ENCODE assay signal across 13 mouse cellular contexts in genomic region chr2:144133806-144134574, GRCm38 (mm10).
DNase-seq lines count a peak whose midpoint lies in the region; ATAC-seq and TF ChIP-seq lines count a peak whose summit lies in the region.
"Had no signal": no experiment of that assay in that cellular context is flagged by ENCODE, and none has a peak within 500 bp of the region (broad histone marks: within the 10 kb centered on the region; RNA-seq: fewer than 3 reads in every experiment).

No protein-coding gene starts in this region.

- no peaks in the 10 kb centered on the region for H3K4me1 ChIP-seq in lung, embryonic 14.5 days (ENCODE audit: insufficient read depth)
- H3K4me1 ChIP-seq in embryonic facial prominence, embryonic 13.5 days = peaks cover 12% of the 10 kb centered on the region
- peaks cover 16% of the 10 kb centered on the region; the same call in 1 of the 2 replicates for H3K4me1 ChIP-seq in limb, embryonic 14.5 days (ENCODE audit: control insufficient read depth, insufficient read depth, low read length)

- H3K27ac ChIP-seq in lung, embryonic 14.5 days (ENCODE audit: low read depth) = peak overlapping the region; percentile 76; the same call in 1 of the 2 replicates
- peak overlapping the region; percentile 22; the same call in 1 of the 2 replicates for H3K27ac ChIP-seq in embryonic facial prominence, embryonic 13.5 days
- H3K27ac ChIP-seq in limb, embryonic 14.5 days (replicated peaks; ENCODE audit: low read depth, low read length) = peak overlapping the region; percentile 82
- H3K27ac ChIP-seq: left cerebral cortex, adult 2 months had no signal

- H3K36me3 ChIP-seq in lung, embryonic 14.5 days (ENCODE audit: insufficient read depth) = no peaks in the 10 kb centered on the region
- H3K36me3 ChIP-seq in embryonic facial prominence, embryonic 13.5 days = no peaks in the 10 kb centered on the region
- no peaks in the 10 kb centered on the region for H3K36me3 ChIP-seq in limb, embryonic 14.5 days (ENCODE audit: control insufficient read depth, insufficient read depth, low read length)

- no peaks in the 10 kb centered on the region for H3K27me3 ChIP-seq in lung, embryonic 14.5 days (ENCODE audit: insufficient read depth, low read length)
- H3K27me3 ChIP-seq in embryonic facial prominence, embryonic 13.5 days = no peaks in the 10 kb centered on the region
- no peaks in the 10 kb centered on the region for H3K27me3 ChIP-seq in limb, embryonic 14.5 days (ENCODE audit: control insufficient read depth, insufficient read depth, low read length)
- H3K27me3 ChIP-seq: Patski had no signal

- intact Hi-C loops in heart, postnatal 36 days (cut with DNase I) = no loop called here

- TF ChIP-seq CTCF in lung, embryonic 14.5 days (IDR thresholded peaks at IDR 0.05; ENCODE audit: low read depth) = no peak

- H3K9ac ChIP-seq in lung, embryonic 14.5 days = no peak overlapping the region; the same call in 1 of the 2 replicates
- no peak overlapping the region for H3K9ac ChIP-seq in embryonic facial prominence, embryonic 13.5 days
- H3K9ac ChIP-seq in limb, embryonic 14.5 days (ENCODE audit: low read depth, low read length, severe bottlenecking) = no peak overlapping the region

- 44% methylated on average over 14 of the region's 14 CpGs for WGBS in lung, embryonic 14.5 days
- 55% methylated on average over 14 of the region's 14 CpGs for WGBS in embryonic facial prominence, embryonic 13.5 days
- WGBS in limb, embryonic 14.5 days = 64% methylated on average over 14 of the region's 14 CpGs

- H3K4me3 ChIP-seq in lung, embryonic 14.5 days (ENCODE audit: low read depth, low read length) = no peak overlapping the region
- H3K4me3 ChIP-seq in embryonic facial prominence, embryonic 13.5 days = no peak overlapping the region
- no peak overlapping the region for H3K4me3 ChIP-seq in limb, embryonic 14.5 days (replicated peaks; ENCODE audit: low read length)
- H3K4me3 ChIP-seq: left cerebral cortex, adult 2 months had no signal

- TF ChIP-seq POLR2A in limb, embryonic 14.5 days (IDR thresholded peaks at IDR 0.05; ENCODE audit: borderline replicate concordance, extremely low read depth, insufficient read depth, insufficient read length) = no peak

- H3K4me2 ChIP-seq in lung, embryonic 14.5 days = no peak overlapping the region
- H3K4me2 ChIP-seq in embryonic facial prominence, embryonic 13.5 days = no peak overlapping the region
- no peak overlapping the region for H3K4me2 ChIP-seq in limb, embryonic 14.5 days (replicated peaks; ENCODE audit: low read depth, low read length, severe bottlenecking)

- peak; percentile 93 for DNase-seq in heart, adult 11 months
- DNase-seq in heart, postnatal 36 days = no peak
- DNase-seq in lung, embryonic 14.5 days = peak; percentile 14
- no peak for DNase-seq in lung, postnatal 14 days
- DNase-seq in limb, embryonic 14.5 days (ENCODE audit: low spot score) = no peak
- DNase-seq in MN1 (ENCODE audit: low spot score) = no peak
- DNase-seq in natural killer cell, adult 2 months (ENCODE audit: low spot score in 2 of 2) = no peak
- DNase-seq: B cell, adult 2 months; retina, postnatal 1 day had no signal

- ATAC-seq in lung, embryonic 14.5 days (ENCODE audit: insufficient read depth) = peak; percentile 67; the same call in 1 of the 2 replicates
- no peak for ATAC-seq in embryonic facial prominence, embryonic 13.5 days (ENCODE audit: insufficient number of reproducible peaks, insufficient read depth, low FRiP score, low TSS enrichment, low read depth)
- ATAC-seq in limb, embryonic 14.5 days (ENCODE audit: low FRiP score, low read depth) = peak; percentile 32; the same call in 1 of the 2 replicates
- ATAC-seq: inflammation-experienced regulatory T-cells, adult 6 months; Patski had no signal

- no peaks in the 10 kb centered on the region for H3K9me3 ChIP-seq in lung, embryonic 14.5 days (ENCODE audit: low read depth, low read length)
- 0 out of 2 replicates have a peak, but pooled peaks cover 3% of the 10 kb centered on the region for H3K9me3 ChIP-seq in embryonic facial prominence, embryonic 13.5 days
- no peaks in the 10 kb centered on the region; the same call in 1 of the 2 replicates for H3K9me3 ChIP-seq in limb, embryonic 14.5 days (ENCODE audit: control insufficient read depth, low read length)

Comparison
In these comparisons a context has a peak if more than half of its experiments do, and no peak if none do; other contexts are left out.
1. DNase-seq: peak in heart, adult 11 months (single experiment) and lung, embryonic 14.5 days (single experiment); none in heart, postnatal 36 days (0 of 2), lung, postnatal 14 days (single experiment), limb, embryonic 14.5 days (single experiment), MN1 (single experiment) and natural killer cell, adult 2 months (0 of 2).
2. H3K27ac ChIP-seq: peak in every context shown above with its lines; median percentile 82 in limb, embryonic 14.5 days; 76 in lung, embryonic 14.5 days; 22 in embryonic facial prominence, embryonic 13.5 days.